In genomic region chr2:114145315-114145801, GRCm38 (mm10) we compare ENCODE assay signal across 8 mouse cellular contexts. TPM values are rescaled to one million over a fixed set of nuclear protein-coding genes. Genes with fewer than 3 reads are reported as not detected.
DNase-seq lines count a peak whose midpoint lies in the region; ATAC-seq and TF ChIP-seq lines count a peak whose summit lies in the region.

No protein-coding gene starts in this region.

- H3K4me3 ChIP-seq in cerebellum, adult 2 months (replicated peaks; ENCODE audit: insufficient read depth, low read depth, low read length), result no peak overlapping the region
- no peak overlapping the region for H3K4me3 ChIP-seq in midbrain, embryonic 11.5 days (ENCODE audit: low read depth, low read length)
- no peak overlapping the region for H3K4me3 ChIP-seq in midbrain, embryonic 15.5 days
- no peak overlapping the region for H3K4me3 ChIP-seq in thymus, adult 2 months (ENCODE audit: control insufficient read depth, insufficient read depth, low read length)

- H3K4me1 ChIP-seq in cerebellum, adult 2 months (ENCODE audit: control insufficient read depth, insufficient read depth, low read length), result no peaks in the 10 kb centered on the region
- no peaks in the 10 kb centered on the region for H3K4me1 ChIP-seq in midbrain, embryonic 11.5 days (ENCODE audit: control insufficient read depth, insufficient read depth, low read length)
- no peaks in the 10 kb centered on the region for H3K4me1 ChIP-seq in midbrain, embryonic 15.5 days
- H3K4me1 ChIP-seq in thymus, adult 2 months (replicated peaks; ENCODE audit: control insufficient read depth, insufficient read depth, low read length), result peaks cover 16% of the 10 kb centered on the region

- no peaks in the 10 kb centered on the region for H3K9me3 ChIP-seq in midbrain, embryonic 11.5 days (ENCODE audit: control insufficient read depth, low read length)
- H3K9me3 ChIP-seq in midbrain, embryonic 15.5 days, result no peaks in the 10 kb centered on the region

- TF ChIP-seq CTCF in cerebellum, adult 2 months (IDR thresholded peaks at IDR 0.05; ENCODE audit: borderline replicate concordance, insufficient read depth, low read depth, low read length), result peak; percentile 54; the same call in 1 of the 2 replicates
- no peak for TF ChIP-seq CTCF in thymus, adult 2 months (IDR thresholded peaks at IDR 0.05; ENCODE audit: borderline replicate concordance, control insufficient read depth, extremely low read depth, insufficient read depth, low read length, poor library complexity)

- peaks cover 21% of the 10 kb centered on the region for H3K36me3 ChIP-seq in midbrain, embryonic 11.5 days (ENCODE audit: control insufficient read depth, insufficient read depth, low read length)
- H3K36me3 ChIP-seq in midbrain, embryonic 15.5 days (replicated peaks), result peaks cover 47% of the 10 kb centered on the region
- H3K36me3 ChIP-seq in thymus, adult 2 months (ENCODE audit: control insufficient read depth, insufficient read depth, low read length), result peaks cover 69% of the 10 kb centered on the region

- intact Hi-C loops in heart, postnatal 10 days (cut with DNase I), result loop anchor here (2.0 to 5.0 kb wide), 2 partner anchors 178 to 279 kb away; no protein-coding TSS in a partner anchor

- no peaks in the 10 kb centered on the region for H3K27me3 ChIP-seq in cerebellum, adult 2 months (ENCODE audit: control insufficient read depth, insufficient read depth, low read length)
- no peaks in the 10 kb centered on the region for H3K27me3 ChIP-seq in midbrain, embryonic 11.5 days (ENCODE audit: control insufficient read depth, insufficient read depth, low read length)
- H3K27me3 ChIP-seq in midbrain, embryonic 15.5 days (replicated peaks), result no peaks in the 10 kb centered on the region
- no peaks in the 10 kb centered on the region for H3K27me3 ChIP-seq in thymus, adult 2 months (ENCODE audit: control insufficient read depth, insufficient read depth, low read length)

- DNase-seq in cerebellum, adult 2 months, result peak; percentile 13 to 22
- no peak for DNase-seq in cerebellum, adult 9-11 months
- DNase-seq in midbrain, embryonic 11.5 days (ENCODE audit: low spot score, missing footprints), result peak; percentile 91
- peak; percentile 45 for DNase-seq in c-Kit-positive CD71-positive TER-119-negative erythroid progenitor cells, embryonic 14.5 days (ENCODE audit: low read depth)
- DNase-seq in heart, postnatal 10 days, result peak; percentile 56 to 72
- peak; percentile 50 for DNase-seq in lung, postnatal 10 days
- peak; percentile 67 for DNase-seq in thymus, adult 2 months

- 73% methylated on average over 6 of the region's 6 CpGs for WGBS in cerebellum, adult 2 months
- 88% methylated on average over 6 of the region's 6 CpGs for WGBS in midbrain, embryonic 11.5 days
- 81% methylated on average over 6 of the region's 6 CpGs for WGBS in midbrain, embryonic 15.5 days
- 2% methylated on average over 6 of the region's 6 CpGs for WGBS in thymus, adult 2 months

- H3K9ac ChIP-seq in midbrain, embryonic 11.5 days (ENCODE audit: low read length), result no peak overlapping the region
- H3K9ac ChIP-seq in midbrain, embryonic 15.5 days, result no peak overlapping the region

- TF ChIP-seq POLR2A in cerebellum, adult 2 months (IDR thresholded peaks at IDR 0.05; ENCODE audit: borderline replicate concordance, insufficient read depth, low read length), result no peak
- no peak for TF ChIP-seq POLR2A in thymus, adult 2 months (IDR thresholded peaks at IDR 0.05; ENCODE audit: control insufficient read depth, extremely low read depth, insufficient read depth, low read length, poor library complexity)

- no peak for ATAC-seq in midbrain, embryonic 11.5 days (ENCODE audit: low FRiP score)
- ATAC-seq in midbrain, embryonic 15.5 days (replicated peaks), result no peak

- H3K27ac ChIP-seq in cerebellum, adult 2 months (ENCODE audit: insufficient read depth, low read length), result no peak overlapping the region
- no peak overlapping the region for H3K27ac ChIP-seq in midbrain, embryonic 11.5 days (ENCODE audit: low read depth, low read length)
- no peak overlapping the region for H3K27ac ChIP-seq in midbrain, embryonic 15.5 days
- no peak overlapping the region; the same call in 1 of the 2 replicates for H3K27ac ChIP-seq in thymus, adult 2 months (ENCODE audit: control insufficient read depth, insufficient read depth, low read length)

- no peak overlapping the region for H3K4me2 ChIP-seq in midbrain, embryonic 11.5 days
- no peak overlapping the region for H3K4me2 ChIP-seq in midbrain, embryonic 15.5 days

RNA-seq across cellular contexts. Expression of gene Aqr, which starts 41.5 kb away (rescaled TPM):
- 27.3 and 31.6 TPM in 2 replicates for polyA plus RNA-seq in cerebellum, adult 2 months (2012; rRNA removed)
- polyA plus RNA-seq in midbrain, embryonic 11.5 days (2014; fragmentation: Nextera tagmentation; extraction: Ambion mirVana), result 65.5 and 71.5 TPM in 2 replicates
- polyA plus RNA-seq in midbrain, embryonic 15.5 days (2015; fragmentation: Nextera tagmentation; extraction: Ambion mirVana), result 35.5 and 36.0 TPM in 2 replicates
- 10 to 100 TPM; 20.8 to 24.0 TPM for total RNA-seq in heart, postnatal 10 days (2021)
- polyA plus RNA-seq in thymus, adult 2 months (2012; rRNA removed), result 35.3 and 36.2 TPM in 2 replicates

RNA-seq across cellular contexts. Expression of gene Zfp770, which starts 55.9 kb away (rescaled TPM):
- 11.3 and 11.8 TPM in 2 replicates for polyA plus RNA-seq in cerebellum, adult 2 months (2012; rRNA removed)
- polyA plus RNA-seq in midbrain, embryonic 11.5 days (2014; fragmentation: Nextera tagmentation; extraction: Ambion mirVana), result 3.9 and 4.3 TPM in 2 replicates
- 5.3 and 5.4 TPM in 2 replicates for polyA plus RNA-seq in midbrain, embryonic 15.5 days (2015; fragmentation: Nextera tagmentation; extraction: Ambion mirVana)
- total RNA-seq in heart, postnatal 10 days (2021), result 10 to 100 TPM; 15.2 to 15.9 TPM
- 3.4 and 4.3 TPM in 2 replicates for polyA plus RNA-seq in thymus, adult 2 months (2012; rRNA removed)
